Mouse (Mus musculus) spleen, adult 10 weeks (tissue): Measurements from ENCODE around the gene Exd1. TPM values are rescaled to one million over a fixed set of nuclear protein-coding genes. Genes with fewer than 3 reads are reported as not detected.

Experiments used
- polyA plus RNA-seq: library from polyadenylated mRNA; stranded (reverse); fragments of 350-450 nt; fragmentation: Illumina TruSeq; extraction: RNeasy Lipid Tissue Mini Kit (QIAGEN cat#74804); gene quantifications from one replicate; pipeline ENCODE4 v1.2.3, GENCODE M21; 2015; ENCODE audit warnings: low replicate concordance; ENCODE audit not compliant: insufficient read depth

The Exd1 gene
- polyA plus RNA-seq, result 0.28 TPM

GRCm38 (mm10) chr2:119547522-119548370, at the start of gene Exd1, which contains the start of gene Chp1:
Gene Exd1 (minus strand): TSS chr2:119547627.
Gene Chp1 (plus strand): TSS chr2:119547697.

GRCm38 (mm10) chr2:119477571-119478396, 69.6 kb downstream of the Exd1 start, which contains the start of gene Ino80:
Gene Ino80 (minus strand): TSS chr2:119477687.

Other genes with a start within 250 kb of the Exd1 start
- 2.2 TPM for gene Dll4, start 221.8 kb downstream of the Exd1 start, polyA plus RNA-seq
- 0.33 TPM for gene Chac1, start 196.4 kb downstream of the Exd1 start, polyA plus RNA-seq
- 29.0 TPM for gene Ino80, start 69.9 kb downstream of the Exd1 start, polyA plus RNA-seq
- gene Chp1, start 70 bp upstream of the Exd1 start, polyA plus RNA-seq, result 115 TPM
- 29.6 TPM for gene Nusap1, start 70.7 kb upstream of the Exd1 start, polyA plus RNA-seq
- gene Oip5, start 70.8 kb upstream of the Exd1 start, polyA plus RNA-seq, result 6.9 TPM
- 35.7 TPM for gene Ndufaf1, start 115.2 kb upstream of the Exd1 start, polyA plus RNA-seq
- gene Rtf1, start 127.4 kb upstream of the Exd1 start, polyA plus RNA-seq, result 38.2 TPM
- 0.12 TPM for gene Itpka, start 194.7 kb upstream of the Exd1 start, polyA plus RNA-seq
- gene Ltk, start 212.8 kb upstream of the Exd1 start, polyA plus RNA-seq, result 4.1 TPM
- 14.4 TPM for gene Rpap1, start 239.9 kb upstream of the Exd1 start, polyA plus RNA-seq